Mouse (Mus musculus): ENCODE data around the gene Map4k2.

DNA sequence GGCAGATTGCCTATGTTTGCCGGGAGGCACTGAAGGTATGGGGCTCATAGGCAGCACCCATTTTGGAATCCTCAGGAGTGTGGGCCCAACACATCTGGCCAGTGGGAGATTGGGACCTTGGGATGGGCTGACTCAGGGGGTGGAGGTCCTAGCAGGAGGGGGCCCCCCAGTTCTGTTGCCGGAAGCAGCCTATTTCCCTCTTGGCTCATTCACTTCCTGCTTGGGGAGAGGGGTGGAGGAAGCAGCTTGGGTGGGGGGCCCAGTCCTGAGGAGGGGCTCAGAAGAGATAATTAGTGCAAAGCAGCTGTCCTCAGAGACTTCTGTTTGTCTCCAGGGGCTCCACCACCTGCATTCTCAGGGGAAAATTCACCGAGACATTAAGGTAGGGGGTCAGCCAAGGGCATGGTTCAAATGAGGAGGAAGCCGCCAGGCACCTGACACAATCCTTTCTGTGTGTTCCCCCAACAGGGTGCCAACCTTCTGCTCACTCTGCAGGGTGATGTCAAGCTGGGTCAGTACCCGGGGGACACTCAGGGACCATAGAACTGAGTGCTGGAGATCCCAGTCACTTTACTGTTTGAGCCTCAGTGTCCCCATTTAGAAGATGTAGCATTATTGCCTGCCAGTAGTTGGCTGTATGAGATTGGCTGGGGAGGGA lies 1.5 kb downstream of the Map4k2 start:
- TF ChIP-seq CTCF (IDR thresholded peaks at IDR 0.05; ENCODE audit: control insufficient read depth, insufficient read depth, insufficient read length): no peak
- no peak for TF ChIP-seq MAX (IDR thresholded peaks at IDR 0.05)
- no peak for TF ChIP-seq USF1 (IDR thresholded peaks at IDR 0.05; ENCODE audit: low read depth)
- TF ChIP-seq MYOG (IDR thresholded peaks at IDR 0.05; ENCODE audit: control insufficient read depth, extremely low read depth, insufficient read length): no peak
- TF ChIP-seq FOSL1 (IDR thresholded peaks at IDR 0.05; ENCODE audit: insufficient read depth, low read length, poor library complexity, severe bottlenecking): no peak
- TF ChIP-seq CEBPB (IDR thresholded peaks at IDR 0.05; ENCODE audit: low read depth): no peak
- no peak for TF ChIP-seq MYOD1 (IDR thresholded peaks at IDR 0.05; ENCODE audit: control insufficient read depth, insufficient read length, low read depth)

Measured in C2C12 (cell line).